Mouse (Mus musculus) adrenal gland, adult 8-10 months (tissue): Measurements from ENCODE around the gene Cypt14. TPM values are rescaled to one million over a fixed set of nuclear protein-coding genes. Genes with fewer than 3 reads are reported as not detected.
"Not testable (repeated sequence)": the region's sequence is repeated elsewhere in the genome, so short reads cannot be mapped to it uniquely, and the experiment has no call there.

ENCODE experiments used
- DNase-seq: peaks from one replicate; pipeline ENCODE4 v3.0.0; 2022
- total RNA-seq, 4 experiments: library from RNA; stranded (reverse); gene quantifications; 2 replicates each; pipeline ENCODE4 v1.2.4; 2022

Cypt14 gene
- not detected for total RNA-seq

- not testable (repeated sequence) for DNase-seq
These were observed at the start of gene Cypt14 for GRCm38 (mm10) chrX:39863504-39863903. Cypt14 (minus strand) TSS chrX:39863604.
